Mouse (Mus musculus) B cell, adult 67 days (primary cell): ENCODE results near the gene Car5a. TPM values are rescaled to one million over a fixed set of nuclear protein-coding genes. Genes with fewer than 3 reads are reported as not detected.

Experiments used
- total RNA-seq, 2 experiments: library from RNA; stranded (reverse); gene quantifications; 4 replicates each; pipeline ENCODE4 v1.2.4; 2023

Car5a gene
- not detected for total RNA-seq

GRCm38 (mm10) chr8:121944831-121945230 lies at the start of gene Car5a:
TSS of gene Car5a (minus strand) at chr8:121944904.

GRCm38 (mm10) chr8:121949222-121949800 lies 4.6 kb upstream of the Car5a start, which contains the start of gene Banp:
TSS of gene Banp (plus strand) at chr8:121949750.

GRCm38 (mm10) chr8:121907587-121908248 lies 37.0 kb downstream of the Car5a start, which contains the start of gene Slc7a5:
TSS of gene Slc7a5 (minus strand) at chr8:121907694.

Other genes starting within 250 kb of the Car5a start
- not detected for gene Jph3, start 215.3 kb downstream of the Car5a start, total RNA-seq
- 10 to 100 TPM; 55.1 to 63.0 TPM for gene Klhdc4, start 115.3 kb downstream of the Car5a start, total RNA-seq
- 10 to 100 TPM; 24.2 to 30.7 TPM for gene Slc7a5, start 37.2 kb downstream of the Car5a start, total RNA-seq
- gene Banp, start 4.8 kb upstream of the Car5a start, total RNA-seq = 100 to 1,000 TPM in 1 of 2 experiments, 10 to 100 TPM in 1; 73.4 to 125 TPM